Mouse (Mus musculus) lung, embryonic 14.5 days (tissue): Measurements from ENCODE around the gene Pstk. TPM values are rescaled to one million over a fixed set of nuclear protein-coding genes. Genes with fewer than 3 reads are reported as not detected.

ENCODE experiments used
- ATAC-seq: fragments of 200-750 bp; cut with Nextera tagmentation; 2 replicates; pipeline ENCODE4 v1.8.0; 2017; ENCODE audit warnings: mild to moderate bottlenecking, moderate TSS enrichment, moderate library complexity; ENCODE audit not compliant: insufficient read depth
- DNase-seq: peaks from one replicate; pipeline ENCODE4 v3.0.0-alpha.2; 2015
- H3K27ac ChIP-seq: fragments of 300-500 bp; sonication (generic); 2 replicates; pipeline ENCODE4 v1.5.1; 2014; ENCODE audit warnings: low read depth, mild to moderate bottlenecking, moderate library complexity
- H3K27me3 ChIP-seq: fragments of 300-500 bp; sonication (generic); 2 replicates; pipeline ENCODE4 v1.6.1; 2014; ENCODE audit warnings: low read length, control low read depth; ENCODE audit not compliant: insufficient read depth
- H3K36me3 ChIP-seq: fragments of 300-500 bp; sonication (generic); 2 replicates; pipeline ENCODE4 v1.6.1; 2014; ENCODE audit warnings: control low read depth; ENCODE audit not compliant: insufficient read depth
- H3K4me1 ChIP-seq: fragments of 300-500 bp; sonication (generic); 2 replicates; pipeline ENCODE4 v1.6.1; 2014; ENCODE audit warnings: antibody characterized with exemption, control low read depth; ENCODE audit not compliant: insufficient read depth
- H3K4me2 ChIP-seq: fragments of 300-500 bp; sonication (generic); 2 replicates; pipeline ENCODE4 v1.6.1; 2014; ENCODE audit warnings: mild to moderate bottlenecking
- H3K4me3 ChIP-seq: fragments of 300-500 bp; sonication (generic); 2 replicates; pipeline ENCODE4 v1.5.1; 2014; ENCODE audit warnings: low read depth, low read length
- H3K9ac ChIP-seq: fragments of 300-500 bp; sonication (generic); 2 replicates; pipeline ENCODE4 v1.6.1; 2014
- H3K9me3 ChIP-seq: fragments of 300-500 bp; sonication (generic); 2 replicates; pipeline ENCODE4 v1.6.1; 2016; ENCODE audit warnings: low read depth, low read length, control low read depth
- CTCF ChIP-seq: IDR thresholded peaks from 2 replicates; pipeline ENCODE4 v1.5.1; 2016; ENCODE audit warnings: antibody characterized with exemption, low read depth
- WGBS: fragments of 180-500 bp; shearing (Covaris S2); extraction: QIAGEN DNeasy Blood & Tissue Kit; methylation state at CpG from one replicate; pipeline ENCODE4 v1.1.7; 2014; 5-methylcytosine and 5-hydroxymethylcytosine counted together
- polyA plus RNA-seq: library from polyadenylated mRNA; unstranded; fragments of >200 nt; fragmentation: Nextera tagmentation; extraction: Ambion mirVana; gene quantifications from 2 replicates; pipeline ENCODE4 v1.2.1, GENCODE M21; 2014

Pstk gene
- polyA plus RNA-seq, result 63.8 and 66.7 TPM in 2 replicates

DNA sequence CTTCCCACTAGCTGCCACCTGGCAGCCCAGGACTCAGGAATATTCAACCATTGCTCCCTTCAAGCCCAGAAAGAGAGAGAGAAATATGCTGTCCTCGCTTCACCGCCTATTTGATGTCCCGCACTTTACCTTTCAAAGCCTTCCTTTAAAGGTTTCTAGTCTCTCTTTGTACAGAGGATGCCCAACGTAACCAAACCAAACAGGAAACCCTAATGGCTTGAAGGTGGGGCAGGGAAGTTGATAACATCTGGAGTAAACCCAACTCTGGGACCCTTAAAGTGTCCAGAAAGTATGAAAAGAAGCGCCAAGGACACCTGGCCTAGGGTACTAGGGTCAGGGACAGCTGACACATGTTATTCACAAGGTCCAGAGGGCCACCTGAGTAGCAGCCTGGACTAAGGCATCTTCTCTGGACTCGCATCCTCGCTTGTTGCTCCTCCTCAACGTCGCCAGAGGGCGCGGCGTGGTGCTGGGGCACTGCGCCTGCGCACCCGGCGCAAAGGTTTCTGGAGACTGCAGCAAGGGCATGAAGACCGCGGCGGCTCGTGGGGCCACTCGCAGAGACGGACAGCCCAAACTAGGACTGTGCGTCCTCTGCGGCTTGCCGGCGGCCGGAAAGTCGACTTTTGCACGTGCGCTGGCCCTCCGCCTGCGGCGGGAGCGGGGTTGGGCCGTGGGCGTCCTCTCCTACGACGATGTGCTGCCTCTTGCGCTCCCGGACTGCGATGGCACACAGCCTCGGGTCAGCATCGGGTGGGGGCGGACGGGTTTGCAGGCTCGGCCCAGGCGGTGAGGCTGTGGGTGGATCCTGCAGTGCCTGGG is at the start of gene Pstk:
Gene Pstk (plus strand): TSS at position 494 of the 822 bp plus-strand sequence.
- H3K9me3 ChIP-seq, result no peaks in the 10 kb centered on the region
- WGBS, result 4% methylated on average over 47 of the region's 47 CpGs

DNA sequence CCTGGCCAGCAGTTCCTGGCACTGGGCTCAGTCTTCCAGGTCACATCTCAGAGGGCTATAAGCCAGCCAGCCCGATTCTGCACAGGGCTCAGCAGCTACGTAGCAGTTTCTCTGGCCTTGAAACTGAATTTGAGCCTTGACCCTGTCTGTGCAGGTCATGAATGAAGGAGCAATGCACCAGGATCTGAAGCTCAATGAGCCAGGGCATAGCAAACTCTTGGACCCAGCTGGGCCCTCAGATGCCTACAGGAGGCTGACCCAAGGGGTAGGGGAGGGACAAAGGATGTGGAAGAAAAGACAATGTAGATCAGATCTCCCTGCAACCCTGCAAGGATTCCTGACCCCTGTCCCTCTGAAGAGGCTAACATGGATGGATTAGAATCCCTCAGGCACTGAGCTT is 48.7 kb upstream of the Pstk start, which contains the start of gene Cuzd1:
Gene Cuzd1 (minus strand): TSS at position 101 of the 400 bp plus-strand sequence.
- no peaks in the 10 kb centered on the region for H3K4me1 ChIP-seq
- H3K27me3 ChIP-seq, result no peaks in the 10 kb centered on the region
- WGBS, result 82% methylated on average over 2 of the region's 2 CpGs
- DNase-seq (no peak), ATAC-seq (no peak)
- H3K4me2 ChIP-seq, result no peak within 1 kb of the TSS
- no peaks in the 10 kb centered on the region for H3K9me3 ChIP-seq
- no peak for TF ChIP-seq CTCF
- H3K36me3 ChIP-seq, result no peaks in the 10 kb centered on the region
- no peak within 1 kb of the TSS for H3K27ac ChIP-seq
- H3K4me3 ChIP-seq, result no peak within 1 kb of the TSS
- H3K9ac ChIP-seq, result no peak within 1 kb of the TSS

More for the DNA sequence above, at the start of gene Pstk:
- H3K4me2 ChIP-seq, result peak within 1 kb of the TSS; percentile 79
- H3K9ac ChIP-seq, result peak within 1 kb of the TSS; percentile 90
- TF ChIP-seq CTCF, result peak; percentile 91
- H3K27ac ChIP-seq, result peak within 1 kb of the TSS; percentile 97
- peaks cover 6% of the 10 kb centered on the region; the same call in 1 of the 2 replicates for H3K36me3 ChIP-seq
- peak within 1 kb of the TSS; percentile 70 for H3K4me3 ChIP-seq
- ATAC-seq (peak; percentile 98), DNase-seq (peak; percentile 95)
- no peaks in the 10 kb centered on the region for H3K27me3 ChIP-seq
- no peaks in the 10 kb centered on the region; the same call in 1 of the 2 replicates for H3K4me1 ChIP-seq

DNA sequence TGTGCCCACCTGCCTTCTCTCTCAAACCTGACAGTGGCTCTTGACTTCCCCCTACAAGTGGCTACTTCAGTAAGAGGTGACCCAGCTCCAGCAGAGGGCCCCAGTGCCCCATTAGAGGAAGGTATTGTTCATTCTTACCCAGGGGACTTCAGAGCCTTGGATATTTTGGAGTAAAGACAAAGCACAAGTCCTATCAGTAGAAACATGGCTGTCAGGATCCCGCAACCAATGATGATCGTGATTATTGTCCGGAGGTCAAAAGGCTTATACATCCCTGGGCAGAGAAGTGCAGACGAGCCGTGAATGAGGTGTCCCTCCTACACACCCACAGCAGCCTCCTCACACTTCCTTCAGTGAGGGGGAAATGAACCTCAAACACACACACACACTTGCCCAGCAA is 43.9 kb upstream of the Pstk start:
- no peak for ATAC-seq

DNA sequence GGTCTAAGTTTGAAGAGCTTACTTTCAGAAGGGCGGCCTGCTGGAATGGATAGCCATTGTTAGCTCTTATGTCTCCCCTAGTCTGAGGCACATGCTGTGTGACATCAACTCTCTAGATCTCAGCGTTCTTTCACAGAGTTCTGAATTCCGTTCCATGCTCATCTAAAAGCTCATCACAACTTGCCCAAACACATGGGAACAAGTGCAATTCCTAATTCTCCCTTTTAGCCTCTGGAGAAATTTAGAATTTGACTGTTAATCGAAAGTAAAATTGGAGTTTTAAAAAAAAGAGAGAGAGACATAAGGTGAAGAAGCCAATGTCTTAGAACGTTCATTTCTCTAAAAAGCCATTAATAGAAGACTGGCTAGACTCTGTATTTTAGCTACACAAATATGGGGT is 41.5 kb upstream of the Pstk start, which contains the start of gene Fam24b:
Gene Fam24b (minus strand): TSS at position 101 of the 400 bp plus-strand sequence.
- 85% methylated on average over 5 of the region's 5 CpGs for WGBS

More for the DNA sequence above, 43.9 kb upstream of the Pstk start:
- WGBS, result 77% methylated on average over 5 of the region's 5 CpGs
- Histone ChIP-seq H3K27me3 (no peaks in the 10 kb centered on the region), H3K4me3 (no peak overlapping the region), H3K9me3 (no peaks in the 10 kb centered on the region), H3K4me2 (no peak overlapping the region), H3K4me1 (no peaks in the 10 kb centered on the region), H3K9ac (no peak overlapping the region), H3K27ac (no peak overlapping the region), H3K36me3 (no peaks in the 10 kb centered on the region)
- TF ChIP-seq CTCF, result peak; percentile 14; the same call in 1 of the 2 replicates
- DNase-seq, result peak; percentile 11

DNA sequence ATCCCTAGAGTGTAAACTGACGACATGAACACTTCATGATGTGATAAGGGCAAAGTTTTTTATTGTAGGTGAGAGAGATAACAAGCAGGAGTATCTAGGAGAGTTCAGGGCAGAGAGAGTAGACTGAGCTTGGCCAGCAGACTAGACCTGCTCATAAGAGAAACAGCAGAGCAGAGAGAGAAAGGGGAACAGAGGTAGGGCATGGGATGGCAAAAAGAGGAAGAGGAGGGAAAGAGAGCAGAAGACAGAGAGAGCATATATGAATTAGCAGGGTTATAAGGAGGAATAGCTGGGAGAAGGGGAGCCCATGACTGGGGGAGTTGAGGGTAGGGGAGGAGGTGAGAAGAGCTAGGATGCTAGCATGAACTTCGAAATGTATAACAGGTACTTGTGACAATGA is 39.3 kb upstream of the Pstk start:
- ATAC-seq (no peak), DNase-seq (no peak)
- no peaks in the 10 kb centered on the region for H3K9me3 ChIP-seq
- no peak for TF ChIP-seq CTCF
- H3K27ac ChIP-seq, result no peak overlapping the region
- H3K4me3 ChIP-seq, result no peak overlapping the region
- no peaks in the 10 kb centered on the region for H3K36me3 ChIP-seq
- H3K4me1 ChIP-seq, result no peaks in the 10 kb centered on the region
- no peak overlapping the region for H3K9ac ChIP-seq
- 71% methylated on average over 2 of the region's 2 CpGs for WGBS
- H3K4me2 ChIP-seq, result no peak overlapping the region
- H3K27me3 ChIP-seq, result no peaks in the 10 kb centered on the region

More for the DNA sequence above, 41.5 kb upstream of the Pstk start, which contains the start of gene Fam24b:
- Histone ChIP-seq H3K4me2 (no peak within 1 kb of the TSS), H3K36me3 (no peaks in the 10 kb centered on the region), H3K4me3 (no peak within 1 kb of the TSS), H3K9me3 (no peaks in the 10 kb centered on the region), H3K9ac (no peak within 1 kb of the TSS), H3K4me1 (no peaks in the 10 kb centered on the region), H3K27me3 (no peaks in the 10 kb centered on the region), H3K27ac (no peak within 1 kb of the TSS)
- TF ChIP-seq CTCF, result no peak
- no peak for DNase-seq
- no peak for ATAC-seq

DNA sequence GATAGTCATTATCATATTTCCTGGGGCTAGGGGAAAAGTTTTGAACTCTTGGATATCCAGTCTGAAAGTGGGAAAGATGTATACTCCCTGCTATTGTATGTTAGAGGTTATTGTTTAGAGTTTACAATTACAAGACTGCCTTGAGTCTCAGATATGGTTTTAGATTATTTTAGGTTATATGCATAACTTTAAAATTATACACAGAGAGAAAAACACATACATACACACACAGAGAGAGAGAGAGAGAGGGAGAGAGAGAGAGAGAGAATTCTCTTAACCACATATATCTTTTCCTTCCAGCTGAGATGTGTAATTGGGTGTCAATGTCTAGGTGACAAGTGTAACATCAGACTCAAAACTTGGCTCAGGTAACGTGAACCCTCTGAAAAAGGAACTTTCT is 37.4 kb upstream of the Pstk start, which contains the start of gene Fam24a:
Gene Fam24a (plus strand): TSS at position 301 of the 400 bp plus-strand sequence.
- DNase-seq (no peak), ATAC-seq (no peak)
- no peak within 1 kb of the TSS for H3K4me3 ChIP-seq
- no peak within 1 kb of the TSS for H3K9ac ChIP-seq
- WGBS, result 31% methylated on average over 1 of the region's 1 CpGs
- H3K4me1 ChIP-seq, result no peaks in the 10 kb centered on the region
- no peaks in the 10 kb centered on the region for H3K27me3 ChIP-seq
- no peak for TF ChIP-seq CTCF
- H3K9me3 ChIP-seq, result no peaks in the 10 kb centered on the region
- no peak within 1 kb of the TSS for H3K27ac ChIP-seq
- H3K36me3 ChIP-seq, result no peaks in the 10 kb centered on the region
- no peak within 1 kb of the TSS for H3K4me2 ChIP-seq

DNA sequence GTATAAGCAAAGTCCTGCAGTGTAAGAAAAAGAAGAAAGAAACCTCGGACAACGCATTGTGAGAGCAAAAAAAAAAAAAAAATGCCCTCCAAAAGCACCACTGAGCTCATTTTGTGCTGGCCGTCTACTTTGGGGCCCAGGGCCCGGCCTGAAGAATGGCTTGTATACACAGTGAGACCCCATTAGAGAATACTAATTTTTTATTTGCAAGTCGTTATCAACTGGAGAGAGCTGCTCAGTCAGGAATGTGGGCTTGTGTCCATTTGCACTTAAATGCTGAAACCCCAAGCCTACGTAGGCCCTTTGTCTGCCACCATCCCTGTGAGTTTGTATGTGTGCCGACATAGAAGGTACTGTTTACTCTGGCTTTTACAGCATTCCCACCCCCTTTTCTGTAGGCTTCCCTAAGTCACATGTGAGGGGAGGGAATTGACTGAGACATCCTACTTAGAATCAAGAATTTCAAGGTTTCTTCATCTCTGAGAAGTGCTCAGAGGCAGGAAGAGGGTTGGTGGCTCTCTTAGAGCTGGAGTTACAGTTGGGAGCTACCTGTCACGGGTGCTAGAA is 33.4 kb upstream of the Pstk start:
- Histone ChIP-seq H3K9me3 (no peaks in the 10 kb centered on the region), H3K4me3 (no peak overlapping the region), H3K27me3 (no peaks in the 10 kb centered on the region), H3K4me1 (no peaks in the 10 kb centered on the region), H3K36me3 (peaks cover 24% of the 10 kb centered on the region), H3K9ac (no peak overlapping the region), H3K27ac (peak overlapping the region; percentile 55), H3K4me2 (no peak overlapping the region)
- DNase-seq, result peak; percentile 31
- WGBS, result 24% methylated on average over 8 of the region's 8 CpGs
- TF ChIP-seq CTCF, result no peak
- ATAC-seq, result peak; percentile 44; the same call in 1 of the 2 replicates
